Mouse (Mus musculus): ENCODE data around the gene Kif28. TPM values are rescaled to one million over a fixed set of nuclear protein-coding genes. Genes with fewer than 3 reads are reported as not detected.
A peak's percentile ranks its signal among the peaks of the same experiment; 100 is the strongest.
"Not testable (repeated sequence)": the region's sequence is repeated elsewhere in the genome, so short reads cannot be mapped to it uniquely, and the experiment has no call there.

Gene Kif28
- polyA plus RNA-seq, 1 experiment from 2014 or later = not detected

DNA sequence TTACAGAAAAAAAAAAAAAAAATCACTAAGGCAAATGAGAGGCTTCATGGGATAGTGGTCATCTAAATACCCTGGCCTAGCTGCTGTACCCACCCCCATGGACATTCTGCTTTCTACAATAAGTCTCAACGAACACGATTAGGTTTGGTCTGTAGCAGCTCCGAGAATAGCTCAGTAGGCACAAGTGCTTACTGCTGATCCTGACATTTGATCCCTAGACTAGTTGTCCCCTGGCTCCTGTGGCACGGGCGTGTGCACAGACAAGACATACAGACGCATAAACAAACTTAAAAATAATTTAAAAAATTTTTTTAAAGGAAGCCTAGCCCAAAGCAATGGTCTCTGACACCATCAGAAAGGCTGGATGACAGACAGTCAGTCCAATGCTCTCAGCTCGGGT is 77.6 kb downstream of the Kif28 start:
- peak; percentile 12 for ATAC-seq (ENCODE audit: low FRiP score)
- Histone ChIP-seq H3K4me1 (peaks cover 27% of the 10 kb centered on the region), H3K9ac (peak overlapping the region; percentile 78), H3K4me3 (replicated peaks) (peak overlapping the region; percentile 71), H3K9me3 (no peaks in the 10 kb centered on the region), H3K4me2 (peak overlapping the region; percentile 70), H3K27ac (peak overlapping the region; percentile 87), H3K36me3 (replicated peaks) (peaks cover 10% of the 10 kb centered on the region), H3K27me3 (no peaks in the 10 kb centered on the region)
- 4% methylated on average over 7 of the region's 7 CpGs for WGBS

DNA sequence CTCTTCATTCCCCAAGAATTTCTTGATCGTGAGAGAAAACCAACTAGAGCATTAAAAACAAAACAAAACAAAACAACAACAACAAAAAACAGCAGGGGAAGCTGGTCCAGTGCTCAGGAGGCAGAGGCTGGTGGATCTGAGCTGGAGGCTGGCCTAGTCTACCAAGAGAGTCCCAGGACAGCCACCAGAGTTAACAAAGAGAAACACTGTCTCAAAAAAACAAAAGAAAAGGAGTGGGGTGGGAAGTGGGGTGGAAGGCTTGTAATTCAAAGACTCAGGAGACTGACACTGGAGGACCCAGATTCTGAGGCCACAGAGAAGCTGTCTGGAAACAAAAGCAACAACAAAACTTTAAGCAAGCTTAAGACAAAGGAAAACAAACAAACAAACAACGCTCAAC is 78.1 kb downstream of the Kif28 start:
- 67% methylated on average over 2 of the region's 2 CpGs for WGBS
- H3K27ac ChIP-seq = no peak overlapping the region
- H3K9me3 ChIP-seq = no peaks in the 10 kb centered on the region
- no peak overlapping the region for H3K9ac ChIP-seq
- no peak for ATAC-seq (ENCODE audit: low FRiP score)
- H3K27me3 ChIP-seq = no peaks in the 10 kb centered on the region
- H3K4me2 ChIP-seq = no peak overlapping the region
- peaks cover 7% of the 10 kb centered on the region for H3K36me3 ChIP-seq (replicated peaks)
- H3K4me1 ChIP-seq = peaks cover 27% of the 10 kb centered on the region
- no peak overlapping the region for H3K4me3 ChIP-seq (replicated peaks)

DNA sequence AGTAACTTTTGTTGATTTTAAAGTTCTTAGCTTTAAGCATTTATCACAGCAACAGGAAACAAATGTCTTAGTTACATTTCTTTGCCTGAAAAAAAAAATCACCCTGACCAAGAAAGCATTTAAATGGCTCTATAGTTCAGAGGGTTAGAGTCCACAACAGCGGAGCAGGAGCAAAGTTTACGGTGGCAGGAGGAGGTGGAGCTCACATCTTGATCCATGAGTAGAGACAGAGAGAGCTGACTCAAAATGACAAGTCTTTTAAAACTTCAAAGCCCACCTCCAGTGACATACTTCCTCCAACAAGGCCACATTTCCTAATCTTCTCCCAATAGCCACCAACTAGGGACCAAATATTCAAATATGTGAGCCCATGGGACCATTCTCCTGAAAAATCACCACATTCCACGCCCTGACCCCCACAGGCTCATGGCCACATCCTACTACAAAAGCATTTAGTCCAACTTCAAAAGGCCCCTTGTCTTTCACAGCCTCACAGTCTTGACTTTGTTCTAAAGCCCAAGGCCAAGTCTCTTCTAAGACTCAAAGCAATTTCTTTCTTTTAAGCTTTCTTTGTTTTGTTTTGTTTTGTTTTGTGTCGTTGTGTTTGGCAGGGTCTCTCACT is 80.7 kb downstream of the Kif28 start:
- Histone ChIP-seq H3K9me3 (no peaks in the 10 kb centered on the region), H3K4me2 (no peak overlapping the region), H3K27ac (no peak overlapping the region), H3K36me3 (replicated peaks) (no peaks in the 10 kb centered on the region), H3K27me3 (no peaks in the 10 kb centered on the region), H3K4me1 (peaks cover 16% of the 10 kb centered on the region), H3K9ac (no peak overlapping the region), H3K4me3 (replicated peaks) (no peak overlapping the region)
- WGBS = 48% methylated on average over 4 of the region's 4 CpGs
- no peak for ATAC-seq (ENCODE audit: low FRiP score)

DNA sequence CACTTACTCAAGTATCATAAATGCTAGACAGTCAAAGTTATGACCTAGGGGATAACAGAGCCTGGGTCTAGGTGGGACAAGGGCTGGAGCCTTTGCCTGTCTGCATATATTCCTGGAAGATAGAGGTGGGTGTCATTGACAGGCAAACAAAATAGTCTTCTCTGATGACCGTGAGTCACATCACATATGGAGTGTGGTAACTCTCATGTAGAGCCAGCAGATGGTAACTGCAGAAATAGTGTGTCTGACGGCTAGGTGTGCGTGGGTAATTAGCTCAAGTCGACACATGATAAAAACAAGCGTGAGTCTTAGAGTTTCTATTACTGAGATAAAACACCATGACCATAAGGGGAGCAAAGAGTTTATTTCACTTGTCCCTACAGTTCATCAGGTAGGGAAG is 82.0 kb downstream of the Kif28 start:
- Histone ChIP-seq H3K4me2 (no peak overlapping the region), H3K27me3 (no peaks in the 10 kb centered on the region), H3K4me1 (peaks cover 9% of the 10 kb centered on the region; the same call in 1 of the 2 replicates), H3K36me3 (replicated peaks) (no peaks in the 10 kb centered on the region), H3K9me3 (no peaks in the 10 kb centered on the region), H3K9ac (no peak overlapping the region), H3K27ac (no peak overlapping the region), H3K4me3 (replicated peaks) (no peak overlapping the region)
- no peak for ATAC-seq (ENCODE audit: low FRiP score)
- WGBS = 85% methylated on average over 5 of the region's 5 CpGs

DNA sequence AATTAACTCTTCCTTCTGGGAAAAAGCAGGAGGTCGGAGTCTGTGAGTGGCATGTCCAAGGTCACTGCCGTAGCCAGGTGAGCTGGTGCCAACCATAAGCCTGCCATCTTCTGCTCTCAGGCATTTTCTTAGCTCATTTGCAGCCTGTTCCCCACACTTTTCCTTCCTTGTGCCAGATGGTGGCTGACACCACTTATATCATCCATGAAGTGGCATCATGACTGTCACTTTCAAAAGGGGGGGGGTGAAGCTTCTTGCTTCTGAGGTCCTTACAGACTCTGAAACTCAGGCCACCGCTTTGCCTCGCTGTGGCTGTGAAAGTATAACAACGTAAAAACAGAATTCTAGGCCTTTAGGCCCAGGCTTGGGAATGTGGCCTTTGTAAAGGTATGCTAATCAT is 93.8 kb downstream of the Kif28 start:
- no peak overlapping the region for H3K9ac ChIP-seq
- no peaks in the 10 kb centered on the region for H3K4me1 ChIP-seq
- H3K9me3 ChIP-seq = no peaks in the 10 kb centered on the region
- no peaks in the 10 kb centered on the region for H3K27me3 ChIP-seq
- H3K4me3 ChIP-seq (replicated peaks) = no peak overlapping the region
- no peak for ATAC-seq (ENCODE audit: low FRiP score)
- H3K36me3 ChIP-seq (replicated peaks) = no peaks in the 10 kb centered on the region
- no peak overlapping the region for H3K4me2 ChIP-seq
- no peak overlapping the region for H3K27ac ChIP-seq
- 85% methylated on average over 5 of the region's 5 CpGs for WGBS

DNA sequence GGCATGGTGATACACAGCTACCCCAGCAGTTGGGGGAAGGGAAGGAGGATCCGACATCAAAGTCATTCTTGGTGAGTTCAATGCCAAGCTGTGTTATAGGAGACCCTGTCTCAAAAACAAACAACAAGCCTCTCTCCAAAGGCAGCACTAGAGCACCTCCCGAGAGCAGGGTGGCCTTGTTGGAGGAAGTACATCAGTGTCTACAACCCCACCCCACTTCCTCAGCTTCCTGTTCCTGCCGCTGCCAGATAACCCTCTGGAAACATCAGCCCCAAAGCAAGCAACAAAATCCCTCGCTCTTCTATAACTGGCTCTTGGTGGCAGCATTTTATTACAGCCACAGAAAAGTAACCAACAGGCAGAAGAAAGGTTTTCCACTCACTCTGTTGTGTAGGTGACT is 94.8 kb downstream of the Kif28 start:
- Histone ChIP-seq H3K4me2 (no peak overlapping the region), H3K36me3 (replicated peaks) (no peaks in the 10 kb centered on the region), H3K27ac (no peak overlapping the region), H3K4me3 (replicated peaks) (no peak overlapping the region), H3K9me3 (no peaks in the 10 kb centered on the region), H3K4me1 (no peaks in the 10 kb centered on the region), H3K27me3 (no peaks in the 10 kb centered on the region), H3K9ac (no peak overlapping the region)
- WGBS = 82% methylated on average over 4 of the region's 4 CpGs
- ATAC-seq (ENCODE audit: low FRiP score) = no peak

DNA sequence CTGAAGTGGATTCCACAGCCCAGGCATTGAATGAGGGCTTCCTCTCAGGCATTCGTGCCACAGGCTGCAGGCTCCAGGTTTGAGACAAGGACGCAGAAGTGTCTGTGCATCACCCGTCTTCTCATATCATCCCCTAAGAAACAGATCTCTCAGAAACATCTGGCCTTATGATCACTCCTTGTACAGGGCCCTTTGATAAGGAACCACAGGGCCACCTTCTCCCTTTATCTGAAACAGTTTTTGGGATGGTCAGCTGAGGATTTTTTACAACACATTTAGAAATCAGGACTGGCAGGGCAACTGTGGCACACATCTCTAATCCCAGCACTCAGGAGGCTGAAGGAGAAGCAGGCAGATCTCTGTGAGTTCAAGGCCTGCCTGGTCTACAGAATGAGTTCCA is 95.7 kb downstream of the Kif28 start:
- Histone ChIP-seq H3K9ac (no peak overlapping the region), H3K27ac (no peak overlapping the region), H3K4me2 (no peak overlapping the region), H3K9me3 (no peaks in the 10 kb centered on the region), H3K4me1 (no peaks in the 10 kb centered on the region), H3K36me3 (replicated peaks) (no peaks in the 10 kb centered on the region), H3K4me3 (replicated peaks) (no peak overlapping the region), H3K27me3 (no peaks in the 10 kb centered on the region)
- no peak for ATAC-seq (ENCODE audit: low FRiP score)
- WGBS = 84% methylated on average over 3 of the region's 3 CpGs

DNA sequence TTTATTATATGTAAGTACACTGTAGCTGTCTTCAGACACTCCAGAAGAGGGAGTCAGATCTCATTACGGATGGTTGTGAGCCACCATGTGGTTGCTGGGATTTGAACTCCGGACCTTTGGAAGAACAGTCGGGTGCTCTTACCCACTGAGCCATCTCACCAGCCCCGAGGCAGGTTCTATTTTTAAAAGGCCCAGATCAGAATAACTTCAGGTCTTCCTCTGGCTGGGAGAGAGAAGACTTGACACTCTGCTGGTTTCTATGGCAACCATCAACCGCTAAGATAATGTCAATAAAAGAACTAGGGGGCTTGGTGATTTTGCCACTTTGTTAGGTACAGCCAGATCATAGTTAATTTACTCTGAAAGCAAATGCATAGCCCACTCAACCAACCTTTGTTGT is 96.4 kb downstream of the Kif28 start:
- not testable (repeated sequence) for H3K36me3 ChIP-seq (replicated peaks); H3K4me1 ChIP-seq; H3K9ac ChIP-seq; H3K4me2 ChIP-seq; H3K27ac ChIP-seq; H3K4me3 ChIP-seq (replicated peaks); H3K27me3 ChIP-seq; ATAC-seq (ENCODE audit: low FRiP score); H3K9me3 ChIP-seq
- WGBS = 75% methylated on average over 5 of the region's 5 CpGs

DNA sequence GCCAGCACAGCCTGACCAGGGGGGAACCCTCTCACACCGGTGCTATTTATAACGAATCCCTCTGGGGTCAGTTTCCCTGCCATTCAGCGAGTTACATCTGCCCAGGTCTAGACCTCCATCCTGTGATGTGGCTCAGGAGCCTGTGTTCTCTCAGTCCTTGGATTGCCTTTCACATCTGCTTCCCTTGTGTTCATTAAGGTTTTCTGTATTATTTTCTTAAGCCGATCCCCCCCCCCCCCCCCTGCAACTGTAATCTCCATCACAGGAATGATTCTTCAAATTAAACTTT is 99.1 kb downstream of the Kif28 start:
- WGBS = 15% methylated on average over 4 of the region's 4 CpGs
- Histone ChIP-seq H3K9ac (no peak overlapping the region), H3K36me3 (replicated peaks) (no peaks in the 10 kb centered on the region), H3K27ac (no peak overlapping the region), H3K4me1 (no peaks in the 10 kb centered on the region), H3K4me2 (peak overlapping the region; percentile 37), H3K9me3 (no peaks in the 10 kb centered on the region), H3K27me3 (no peaks in the 10 kb centered on the region), H3K4me3 (replicated peaks) (no peak overlapping the region)
- peak; percentile 33; the same call in 1 of the 2 replicates for ATAC-seq (ENCODE audit: low FRiP score)

Other genes starting within 250 kb of the Kif28 start
- 13.5 and 15.8 TPM in 2 replicates for gene Smyd3, start 227.2 kb downstream of the Kif28 start, polyA plus RNA-seq (2016; fragmentation: Nextera tagmentation; extraction: Ambion mirVana)
- 33.6 and 33.7 TPM in 2 replicates for gene Tfb2m, start 199.0 kb downstream of the Kif28 start, polyA plus RNA-seq (2016; fragmentation: Nextera tagmentation; extraction: Ambion mirVana)
- 26.9 and 29.0 TPM in 2 replicates for gene Cnst, start 198.9 kb downstream of the Kif28 start, polyA plus RNA-seq (2016; fragmentation: Nextera tagmentation; extraction: Ambion mirVana)
- 82.2 and 83.1 TPM in 2 replicates for gene Sccpdh, start 77.1 kb downstream of the Kif28 start, polyA plus RNA-seq (2016; fragmentation: Nextera tagmentation; extraction: Ambion mirVana)
- 0.18 and 0.36 TPM in 2 replicates for gene Gm10518, start 58.1 kb upstream of the Kif28 start, polyA plus RNA-seq (2016; fragmentation: Nextera tagmentation; extraction: Ambion mirVana)
- gene Ahctf1, start 58.4 kb upstream of the Kif28 start, polyA plus RNA-seq (2016; fragmentation: Nextera tagmentation; extraction: Ambion mirVana) = 31.4 and 32.9 TPM in 2 replicates
- gene Cdc42bpa, start 215.2 kb upstream of the Kif28 start, polyA plus RNA-seq (2016; fragmentation: Nextera tagmentation; extraction: Ambion mirVana) = 18.5 and 24.0 TPM in 2 replicates

All from forebrain, embryonic 12.5 days (tissue).